Mouse (Mus musculus) frontal cortex, postnatal 14 days (tissue): ENCODE data around the gene Tbc1d9b.
"Not testable (repeated sequence)": the region's sequence is repeated elsewhere in the genome, so short reads cannot be mapped to it uniquely, and the experiment has no call there.

Source experiments
- DNase-seq, 2 experiments: peaks; one replicate each; pipeline ENCODE4 v3.0.0; 2022; ENCODE audit warnings: low spot score in 2 of 2

Gene Tbc1d9b

GRCm38 (mm10) chr11:50130811-50131766, at the start of gene Tbc1d9b:
Tbc1d9b (plus strand) TSS chr11:50131396.
- DNase-seq: peak; percentile 79 to 83

GRCm38 (mm10) chr11:50086211-50086610, 45.0 kb upstream of the Tbc1d9b start:
- no peak for DNase-seq

GRCm38 (mm10) chr11:50089840-50090239, 41.4 kb upstream of the Tbc1d9b start:
- DNase-seq: no peak

GRCm38 (mm10) chr11:50090982-50091675, 40.1 kb upstream of the Tbc1d9b start:
- no peak for DNase-seq

- DNase-seq: no peak
Measured at GRCm38 (mm10) chr11:50091681-50092080, 39.5 kb upstream of the Tbc1d9b start.

- DNase-seq: no peak
Measured at GRCm38 (mm10) chr11:50095661-50096060, 35.5 kb upstream of the Tbc1d9b start.

- no peak for DNase-seq
Measured at GRCm38 (mm10) chr11:50097091-50097490, 34.1 kb upstream of the Tbc1d9b start.

- no peak for DNase-seq
Measured at GRCm38 (mm10) chr11:50098961-50099481, 32.2 kb upstream of the Tbc1d9b start.

- DNase-seq: no peak
Measured at GRCm38 (mm10) chr11:50099692-50100091, 31.5 kb upstream of the Tbc1d9b start.

- DNase-seq: no peak
Measured at GRCm38 (mm10) chr11:50100548-50101307, 30.5 kb upstream of the Tbc1d9b start.

- not testable (repeated sequence) for DNase-seq
Measured at GRCm38 (mm10) chr11:50101962-50102361, 29.2 kb upstream of the Tbc1d9b start.

- DNase-seq: no peak
Measured at GRCm38 (mm10) chr11:50104016-50104415, 27.2 kb upstream of the Tbc1d9b start.

GRCm38 (mm10) chr11:50105237-50105636, 26.0 kb upstream of the Tbc1d9b start:
- DNase-seq: no peak

GRCm38 (mm10) chr11:50106024-50106423, 25.2 kb upstream of the Tbc1d9b start:
- no peak for DNase-seq

GRCm38 (mm10) chr11:50108823-50109244, 22.4 kb upstream of the Tbc1d9b start:
- DNase-seq: no peak

GRCm38 (mm10) chr11:50114329-50114728, 16.9 kb upstream of the Tbc1d9b start:
- peak in 1 of 2 experiments; percentile 60 for DNase-seq

GRCm38 (mm10) chr11:50122631-50123081, 8.5 kb upstream of the Tbc1d9b start:
- no peak for DNase-seq

- no peak for DNase-seq
Measured at GRCm38 (mm10) chr11:50127781-50128180, 3.4 kb upstream of the Tbc1d9b start.

- no peak for DNase-seq
Measured at GRCm38 (mm10) chr11:50131801-50132201, 605 bp downstream of the Tbc1d9b start.

GRCm38 (mm10) chr11:50132265-50132664, 1.1 kb downstream of the Tbc1d9b start:
- DNase-seq: no peak

GRCm38 (mm10) chr11:50134136-50134859, 3.1 kb downstream of the Tbc1d9b start:
- DNase-seq: no peak
